Mouse (Mus musculus) spleen, postnatal 4 days (tissue): ENCODE results near the gene Mtmr4.

ENCODE experiments used
- DNase-seq, 2 experiments: peaks; one replicate each; pipeline ENCODE4 v3.0.0; 2022; ENCODE audit warnings: low spot score in 2 of 2

The Mtmr4 gene

GRCm38 (mm10) chr11:87591526-87592353, at the start of gene Mtmr4:
Gene Mtmr4, plus strand, starts transcription at chr11:87592162.
- peak; percentile 98 for DNase-seq

GRCm38 (mm10) chr11:87542285-87542684, 49.7 kb upstream of the Mtmr4 start:
- DNase-seq, result no peak

GRCm38 (mm10) chr11:87542906-87543305, 49.1 kb upstream of the Mtmr4 start:
- DNase-seq, result no peak

- no peak for DNase-seq
Observed at GRCm38 (mm10) chr11:87553342-87553741, 38.6 kb upstream of the Mtmr4 start.

GRCm38 (mm10) chr11:87554386-87554785, 37.6 kb upstream of the Mtmr4 start:
- DNase-seq, result no peak

GRCm38 (mm10) chr11:87555106-87555703, 36.8 kb upstream of the Mtmr4 start:
- DNase-seq, result no peak

- no peak for DNase-seq
Observed at GRCm38 (mm10) chr11:87561208-87561607, 30.8 kb upstream of the Mtmr4 start.

- DNase-seq, result no peak
Observed at GRCm38 (mm10) chr11:87566501-87566900, 25.5 kb upstream of the Mtmr4 start, which contains the start of gene Gm11492. Gene Gm11492, plus strand, starts transcription at chr11:87566653.

GRCm38 (mm10) chr11:87568255-87568953, 23.6 kb upstream of the Mtmr4 start, which contains the start of gene Sept4:
Gene Sept4, plus strand, starts transcription at chr11:87568903.
- DNase-seq, result no peak

- no peak for DNase-seq
Observed at GRCm38 (mm10) chr11:87570743-87571142, 21.2 kb upstream of the Mtmr4 start.

- DNase-seq, result no peak
Observed at GRCm38 (mm10) chr11:87571361-87571950, 20.5 kb upstream of the Mtmr4 start.

- no peak for DNase-seq
Observed at GRCm38 (mm10) chr11:87573751-87574150, 18.2 kb upstream of the Mtmr4 start.

- DNase-seq, result no peak
Observed at GRCm38 (mm10) chr11:87574520-87575180, 17.3 kb upstream of the Mtmr4 start.

GRCm38 (mm10) chr11:87577601-87578248, 14.2 kb upstream of the Mtmr4 start:
- DNase-seq, result no peak

GRCm38 (mm10) chr11:87578249-87578962, 13.6 kb upstream of the Mtmr4 start:
- peak; percentile 62 to 86 for DNase-seq

GRCm38 (mm10) chr11:87578963-87579601, 12.9 kb upstream of the Mtmr4 start:
- DNase-seq, result no peak

GRCm38 (mm10) chr11:87579713-87580112, 12.2 kb upstream of the Mtmr4 start:
- no peak for DNase-seq

GRCm38 (mm10) chr11:87580543-87581085, 11.3 kb upstream of the Mtmr4 start:
- no peak for DNase-seq

GRCm38 (mm10) chr11:87581161-87581865, 10.6 kb upstream of the Mtmr4 start:
- no peak for DNase-seq
